Mouse (Mus musculus) erythroblast, embryonic 14.5 days (primary cell): ENCODE data around the gene Rbfox3. TPM values are rescaled to one million over a fixed set of nuclear protein-coding genes. Genes with fewer than 3 reads are reported as not detected.

ENCODE experiments used
- H3K27me3 ChIP-seq: 2 replicates; pipeline ENCODE4 v1.6.1; 2012; ENCODE audit warnings: inconsistent platforms; ENCODE audit not compliant: control insufficient read depth
- H3K36me3 ChIP-seq: 2 replicates; pipeline ENCODE4 v1.6.1; 2012; ENCODE audit warnings: mild to moderate bottlenecking, inconsistent platforms; ENCODE audit not compliant: control insufficient read depth
- H3K4me1 ChIP-seq: 2 replicates; pipeline ENCODE4 v1.6.1; 2012; ENCODE audit warnings: inconsistent platforms; ENCODE audit not compliant: control insufficient read depth
- H3K4me3 ChIP-seq: replicated peaks from 2 replicates; pipeline ENCODE3; 2012; ENCODE audit warnings: moderate library complexity, mild to moderate bottlenecking, inconsistent platforms
- H3K9me3 ChIP-seq: 2 replicates; pipeline ENCODE4 v1.6.1; 2012; ENCODE audit warnings: low read length, inconsistent platforms, mixed read lengths; ENCODE audit not compliant: control insufficient read depth
- GATA1 ChIP-seq: IDR thresholded peaks from 2 replicates; pipeline ENCODE4 v1.6.1; 2012; ENCODE audit warnings: low read length, inconsistent platforms, mixed read lengths
- TAL1 ChIP-seq: IDR thresholded peaks from 3 replicates; pipeline ENCODE4 v1.6.1; 2012; ENCODE audit warnings: low read length, inconsistent platforms, mixed read lengths
- polyA plus RNA-seq: library from polyadenylated mRNA; stranded (reverse); fragments of >175 nt; gene quantifications from 2 replicates; pipeline ENCODE4 v1.2.3, GENCODE M21; 2012

Rbfox3 gene
- polyA plus RNA-seq, 1 experiment, result 0.02 TPM

DNA sequence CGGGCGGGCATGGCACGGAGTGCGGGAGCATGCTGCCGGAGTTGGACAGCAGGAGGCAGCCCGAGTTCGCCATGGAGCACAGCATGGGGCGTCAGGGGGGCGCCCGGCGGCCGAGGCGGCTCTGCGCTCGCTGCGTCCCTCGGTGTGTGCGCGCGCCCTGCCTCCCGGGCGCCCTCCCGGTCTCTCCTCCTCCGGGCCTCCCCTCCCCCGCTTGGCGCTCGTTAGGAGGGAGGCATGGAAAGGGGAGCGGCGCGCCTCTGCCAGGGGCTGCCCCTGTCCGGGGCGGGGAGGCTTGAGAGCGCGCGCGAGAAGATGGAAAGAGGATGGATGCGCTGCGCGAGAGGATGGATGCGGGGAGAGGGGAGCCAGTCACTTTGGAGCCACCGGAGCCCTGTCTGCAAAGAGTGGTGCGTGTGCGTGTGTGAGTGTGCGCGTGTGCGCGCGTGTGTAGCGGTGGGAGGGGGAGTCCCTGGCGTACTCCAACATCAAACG is 341.8 kb downstream of the Rbfox3 start:
- TF ChIP-seq TAL1 (no peak), GATA1 (no peak)
- no peak overlapping the region for H3K4me3 ChIP-seq
- H3K9me3 ChIP-seq, result no peaks in the 10 kb centered on the region
- H3K27me3 ChIP-seq, result peaks cover 47% of the 10 kb centered on the region
- H3K36me3 ChIP-seq, result no peaks in the 10 kb centered on the region
- no peaks in the 10 kb centered on the region for H3K4me1 ChIP-seq

DNA sequence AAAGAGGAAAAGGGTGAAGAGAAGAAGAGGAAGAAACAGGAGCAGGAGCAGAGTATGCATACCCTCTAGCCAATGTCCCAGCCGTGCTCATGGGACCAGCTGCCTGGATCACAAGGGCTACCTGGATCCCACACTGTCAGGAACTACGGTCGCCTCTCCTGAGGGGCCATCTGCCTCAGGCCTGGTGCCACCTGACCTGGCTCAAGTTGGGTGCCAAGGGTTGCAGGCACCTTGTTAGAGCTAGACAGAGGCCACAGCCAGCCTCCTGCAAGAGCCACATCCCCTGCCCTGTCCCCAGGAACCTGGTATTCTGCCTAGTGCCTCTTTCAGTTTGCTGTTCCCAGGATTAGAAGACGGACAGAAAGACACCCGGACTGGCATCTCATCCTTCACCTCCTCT is 347.5 kb downstream of the Rbfox3 start:
- Histone ChIP-seq H3K4me1 (no peaks in the 10 kb centered on the region), H3K36me3 (no peaks in the 10 kb centered on the region), H3K4me3 (no peak overlapping the region), H3K27me3 (peaks cover 15% of the 10 kb centered on the region), H3K9me3 (no peaks in the 10 kb centered on the region)
- TF ChIP-seq TAL1 (no peak), GATA1 (no peak)

DNA sequence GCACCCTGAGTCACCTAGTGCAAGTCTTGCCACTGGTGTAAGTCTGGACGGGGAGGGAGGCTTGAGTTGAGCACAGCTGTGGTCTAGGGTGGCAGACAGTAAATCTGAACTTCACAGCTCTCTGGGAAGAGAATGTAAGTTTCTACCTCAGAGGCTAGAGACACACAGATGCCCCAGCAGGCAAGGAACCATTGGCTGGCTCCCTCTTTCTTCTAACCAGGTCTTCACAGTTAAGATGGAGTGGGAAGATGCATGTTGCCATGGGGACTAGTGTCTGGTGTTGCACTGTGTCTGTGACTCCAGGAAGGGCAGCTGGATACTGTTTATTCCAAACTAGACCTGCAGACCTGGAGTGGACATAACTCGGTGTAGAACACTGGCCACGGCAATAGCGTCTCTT is 348.6 kb downstream of the Rbfox3 start:
- H3K36me3 ChIP-seq, result no peaks in the 10 kb centered on the region
- H3K27me3 ChIP-seq, result peaks cover 4% of the 10 kb centered on the region
- no peak overlapping the region for H3K4me3 ChIP-seq
- no peaks in the 10 kb centered on the region for H3K4me1 ChIP-seq
- TF ChIP-seq TAL1 (no peak), GATA1 (no peak)
- H3K9me3 ChIP-seq, result no peaks in the 10 kb centered on the region

DNA sequence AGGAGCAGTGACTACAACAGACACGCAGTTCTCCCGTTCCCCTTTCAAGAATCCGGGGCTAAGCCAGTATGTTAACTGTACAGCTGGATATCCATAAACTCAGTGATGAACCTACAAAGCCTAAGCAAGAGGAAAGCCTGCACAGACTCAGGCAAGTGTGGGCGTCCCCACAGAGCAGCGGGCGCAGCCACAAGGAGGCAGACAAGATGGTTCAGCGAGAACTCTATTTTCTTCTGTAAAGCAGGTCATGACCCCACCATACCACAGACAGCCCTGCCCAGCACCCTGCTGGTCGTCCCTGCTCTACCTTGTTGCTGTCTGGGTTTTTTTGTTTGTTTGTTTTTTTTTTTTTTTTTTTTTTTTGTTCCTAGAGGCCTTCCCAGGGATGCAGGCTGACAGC is 353.2 kb downstream of the Rbfox3 start:
- Histone ChIP-seq H3K27me3 (peaks cover 6% of the 10 kb centered on the region), H3K4me1 (no peaks in the 10 kb centered on the region), H3K9me3 (no peaks in the 10 kb centered on the region), H3K4me3 (no peak overlapping the region), H3K36me3 (no peaks in the 10 kb centered on the region)
- TF ChIP-seq TAL1, result no peak
- TF ChIP-seq GATA1, result no peak

DNA sequence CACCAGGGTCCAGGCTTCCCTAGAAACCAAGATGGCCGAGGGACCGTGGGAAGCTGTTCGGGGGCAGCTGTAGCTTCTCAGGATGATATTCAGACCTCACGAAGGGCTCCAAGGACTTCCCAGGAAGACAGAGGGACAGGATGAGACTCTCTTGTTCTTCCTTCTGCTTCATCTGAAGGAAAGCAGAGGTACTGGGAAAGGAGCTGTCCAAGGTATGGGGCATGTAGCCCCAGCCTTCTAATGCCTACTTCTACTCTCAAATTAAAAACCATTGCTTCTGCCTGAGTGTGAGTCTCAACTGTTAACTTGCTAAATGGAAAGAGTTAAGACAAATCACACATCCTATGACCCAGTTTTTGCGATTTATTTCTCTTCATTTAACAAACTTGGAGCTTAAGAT is 355.8 kb downstream of the Rbfox3 start:
- TF ChIP-seq TAL1 (no peak), GATA1 (no peak)
- peaks cover 10% of the 10 kb centered on the region for H3K27me3 ChIP-seq
- no peaks in the 10 kb centered on the region for H3K36me3 ChIP-seq
- no peaks in the 10 kb centered on the region for H3K9me3 ChIP-seq
- H3K4me3 ChIP-seq, result no peak overlapping the region
- no peaks in the 10 kb centered on the region for H3K4me1 ChIP-seq

DNA sequence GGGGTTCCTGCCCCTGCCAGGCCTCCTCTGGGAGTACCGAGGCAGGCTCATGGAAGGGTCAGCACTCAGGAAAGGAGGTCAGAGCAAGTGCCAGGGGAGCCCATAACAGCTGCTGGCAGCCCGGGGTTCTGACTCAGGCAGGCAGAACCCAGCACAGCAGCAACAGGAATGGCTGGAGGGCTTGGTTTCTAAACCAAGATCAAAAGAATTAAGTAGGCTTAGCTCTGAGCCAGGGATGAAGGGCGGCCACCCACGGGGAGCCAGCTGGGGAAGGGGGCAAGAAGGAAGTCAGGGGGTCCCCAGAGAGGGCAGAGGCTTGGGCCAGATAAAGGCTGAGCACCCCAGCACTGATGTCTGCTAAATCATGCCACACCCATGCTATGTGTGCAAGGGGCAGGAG is 356.9 kb downstream of the Rbfox3 start:
- Histone ChIP-seq H3K27me3 (peaks cover 10% of the 10 kb centered on the region), H3K9me3 (no peaks in the 10 kb centered on the region)
- TF ChIP-seq GATA1 (no peak), TAL1 (no peak)

DNA sequence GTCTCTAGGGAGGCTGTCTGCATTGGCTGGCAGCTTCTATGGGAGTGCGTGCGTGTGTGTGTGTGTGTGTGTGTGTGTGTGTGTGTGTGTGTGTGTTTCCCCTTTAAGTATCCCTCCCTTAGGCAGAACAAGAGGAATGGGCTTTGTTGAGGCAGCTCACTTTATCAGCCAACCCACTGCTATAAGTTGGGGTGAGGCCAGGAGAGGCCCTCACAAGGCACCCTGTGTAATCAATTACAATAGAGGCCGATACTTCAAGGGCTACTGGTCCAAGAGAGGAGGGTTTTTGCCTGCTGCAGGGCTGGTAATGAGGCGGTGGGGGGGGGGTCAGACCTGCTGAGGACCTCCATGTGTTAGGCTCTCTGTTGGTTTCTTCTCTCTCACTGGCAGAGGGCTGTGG is 357.5 kb downstream of the Rbfox3 start:
- H3K36me3 ChIP-seq, result no peaks in the 10 kb centered on the region
- H3K4me1 ChIP-seq, result no peaks in the 10 kb centered on the region
- no peaks in the 10 kb centered on the region for H3K9me3 ChIP-seq
- no peak for TF ChIP-seq TAL1
- no peak for TF ChIP-seq GATA1
- H3K27me3 ChIP-seq, result peaks cover 10% of the 10 kb centered on the region
- no peak overlapping the region for H3K4me3 ChIP-seq

More for the DNA sequence above, 356.9 kb downstream of the Rbfox3 start:
- Histone ChIP-seq H3K4me3 (no peak overlapping the region), H3K4me1 (no peaks in the 10 kb centered on the region), H3K36me3 (no peaks in the 10 kb centered on the region)

DNA sequence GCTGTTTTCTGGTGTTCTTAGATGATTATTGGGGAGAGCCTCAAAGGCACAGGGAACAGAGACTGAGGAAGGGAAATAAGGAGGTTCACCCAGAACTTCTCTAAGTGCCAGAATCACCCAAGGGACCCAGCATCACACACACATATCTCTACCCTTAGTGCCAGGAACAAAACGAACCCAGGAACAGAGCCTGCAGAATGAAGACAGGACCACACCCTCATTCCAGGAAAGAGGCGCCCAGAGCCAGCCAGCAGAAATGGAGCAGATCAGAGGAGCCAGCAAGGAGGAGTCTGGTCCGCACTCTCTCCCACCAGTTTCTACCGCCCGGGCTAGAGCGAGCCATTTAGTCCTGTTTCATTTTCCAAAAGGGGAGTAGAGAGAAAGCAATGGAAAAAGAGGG is 358.4 kb downstream of the Rbfox3 start:
- peaks cover 10% of the 10 kb centered on the region for H3K27me3 ChIP-seq
- no peaks in the 10 kb centered on the region for H3K9me3 ChIP-seq
- H3K4me1 ChIP-seq, result no peaks in the 10 kb centered on the region
- TF ChIP-seq GATA1 (no peak), TAL1 (no peak)
- no peak overlapping the region for H3K4me3 ChIP-seq
- no peaks in the 10 kb centered on the region for H3K36me3 ChIP-seq

DNA sequence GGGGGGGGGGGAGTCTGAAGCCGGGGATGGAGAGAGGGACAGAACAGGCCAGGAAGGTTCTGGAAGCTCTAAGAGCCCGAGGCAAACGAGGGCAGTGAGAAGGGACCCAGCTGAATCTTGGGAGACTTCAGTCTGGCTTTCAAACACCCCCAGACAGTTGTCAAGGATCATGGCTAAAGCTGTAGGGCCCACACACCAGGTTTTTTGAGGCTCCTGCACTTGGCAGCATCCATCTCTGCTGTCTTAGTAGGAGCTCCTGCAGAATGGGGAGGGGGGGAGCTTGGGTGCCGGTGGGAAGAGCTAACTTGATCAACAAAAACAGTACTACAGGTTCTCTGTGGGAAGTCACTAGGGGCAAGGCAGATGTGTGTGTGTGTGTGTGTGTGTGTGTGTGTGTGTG is 358.9 kb downstream of the Rbfox3 start:
- Histone ChIP-seq H3K9me3 (no peaks in the 10 kb centered on the region), H3K27me3 (peaks cover 10% of the 10 kb centered on the region)
- TF ChIP-seq TAL1, result no peak
- TF ChIP-seq GATA1, result no peak

DNA sequence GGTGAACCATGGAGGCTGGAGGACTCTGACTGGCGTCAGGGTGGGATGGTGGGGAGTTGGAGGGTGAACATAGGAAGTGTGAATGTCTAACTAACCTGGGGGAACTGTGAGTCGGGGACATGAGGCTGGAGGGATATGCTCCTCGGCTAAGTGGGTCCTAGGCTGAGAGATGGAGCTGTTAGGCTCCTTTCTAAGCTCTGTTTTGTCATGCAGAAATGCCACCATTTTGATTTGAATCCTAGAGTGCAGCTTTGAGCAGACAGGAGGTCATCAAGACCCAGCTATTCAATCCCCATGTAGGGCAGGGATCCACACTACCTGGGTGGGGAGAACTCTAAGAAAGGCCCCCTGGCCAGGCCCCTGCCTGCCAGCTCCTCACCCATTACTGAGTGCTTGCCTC is 359.7 kb downstream of the Rbfox3 start:
- Histone ChIP-seq H3K4me1 (no peaks in the 10 kb centered on the region), H3K36me3 (no peaks in the 10 kb centered on the region), H3K4me3 (no peak overlapping the region), H3K27me3 (peaks cover 10% of the 10 kb centered on the region), H3K9me3 (no peaks in the 10 kb centered on the region)
- TF ChIP-seq TAL1, result no peak
- TF ChIP-seq GATA1, result no peak

More for the DNA sequence above, 358.9 kb downstream of the Rbfox3 start:
- Histone ChIP-seq H3K4me3 (no peak overlapping the region), H3K36me3 (no peaks in the 10 kb centered on the region), H3K4me1 (no peaks in the 10 kb centered on the region)
